ENCODE assay signal across 8 mouse cellular contexts in the genomic region with DNA sequence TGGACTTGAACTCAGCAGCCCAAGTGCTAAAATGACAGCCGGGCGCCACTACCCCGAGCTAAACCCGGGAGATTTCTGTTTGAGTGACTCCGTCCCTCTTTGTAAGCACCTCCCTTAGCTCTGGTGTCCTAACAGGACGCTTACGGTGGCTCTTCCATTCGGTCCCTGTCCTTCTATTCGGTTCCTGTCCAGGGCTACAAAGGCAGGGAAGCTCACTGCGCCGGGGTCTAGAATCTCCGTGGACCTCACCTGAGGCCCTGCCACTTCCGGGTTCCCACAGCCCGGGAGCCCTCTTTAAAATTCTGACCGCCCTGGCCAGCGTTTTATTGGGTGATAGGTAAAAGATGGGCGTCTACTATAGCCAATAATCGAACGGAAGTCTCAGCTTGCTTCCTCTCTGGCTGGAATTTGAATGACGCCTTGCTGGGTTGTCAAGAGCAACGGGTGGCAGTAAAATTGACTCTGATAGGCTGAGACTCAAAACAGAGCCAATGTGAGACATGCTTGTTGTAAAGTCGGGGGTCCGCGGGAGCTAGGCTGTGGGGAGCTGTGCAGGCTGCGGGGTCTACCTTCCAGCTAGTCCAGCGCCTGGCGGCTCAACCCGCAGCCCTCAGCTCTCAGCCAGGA. TPM values are rescaled to one million over a fixed set of nuclear protein-coding genes. Genes with fewer than 3 reads are reported as not detected.
DNase-seq lines count a peak whose midpoint lies in the region; ATAC-seq lines count a peak whose summit lies in the region.

A gene (minus strand): TSS at position 295 of the 627 bp plus-strand sequence.
A gene (plus strand): TSS at position 494 of the 627 bp plus-strand sequence.

- ATAC-seq in megakaryocyte progenitor cell, adult 5-6 weeks (replicated peaks; ENCODE audit: poor library complexity): peak; percentile 91

- peak; percentile 95 for DNase-seq in adipocyte (ENCODE audit: low spot score)
- peak; percentile 96 for DNase-seq in embryo, embryonic 10 days (ENCODE audit: low spot score)
- DNase-seq in gastrocnemius, postnatal 10 days: peak; percentile 78
- DNase-seq in induced T-regulatory cell, adult 2 months (ENCODE audit: low read depth): peak; percentile 99
- peak; percentile 97 to 99 for DNase-seq in left cerebral cortex, adult 9 months (ENCODE audit: low spot score in 2 of 2)
- DNase-seq in right cerebral cortex, postnatal 14 days: peak; percentile 82
- peak; percentile 92 to 96 for DNase-seq in urinary bladder, postnatal 36 days (ENCODE audit: low spot score in 2 of 2)

RNA-seq across cellular contexts. Expression of the first gene that starts in this region (rescaled TPM):
- 1 to 10 TPM; 1.7 to 2.1 TPM for total RNA-seq in gastrocnemius, postnatal 10 days (2021)
- 17.2 and 24.1 TPM in 2 replicates for total RNA-seq in megakaryocyte progenitor cell, adult 5-6 weeks (2015)
- total RNA-seq in megakaryocyte progenitor cell, adult 5-6 weeks (2017): 16.3 and 18.9 TPM in 2 replicates

RNA-seq across cellular contexts. Expression of the second gene that starts in this region (rescaled TPM):
- 1 to 10 TPM; 5.5 to 6.6 TPM for total RNA-seq in gastrocnemius, postnatal 10 days (2021)
- total RNA-seq in megakaryocyte progenitor cell, adult 5-6 weeks (2015): 9.6 and 16.9 TPM in 2 replicates
- total RNA-seq in megakaryocyte progenitor cell, adult 5-6 weeks (2017): 8.0 and 13.6 TPM in 2 replicates

Comparison
In these comparisons a context has a peak if more than half of its experiments do, and no peak if none do; other contexts are left out.
1. Peak in every context shown above with its lines: DNase-seq and ATAC-seq.
2. RNA of the first gene that starts in this region (total RNA-seq): 16.3 to 24.1 TPM in megakaryocyte progenitor cell, adult 5-6 weeks; 1.7 to 2.1 TPM in gastrocnemius, postnatal 10 days; every median in the first group is over 4 times any median in the second.